Mouse (Mus musculus): ENCODE measurements around the gene Gnaq. TPM values are rescaled to one million over a fixed set of nuclear protein-coding genes. Genes with fewer than 3 reads are reported as not detected.

Gnaq gene
- total RNA-seq, 2 experiments from 2014 or later = 43.6 to 46.0 TPM

DNA sequence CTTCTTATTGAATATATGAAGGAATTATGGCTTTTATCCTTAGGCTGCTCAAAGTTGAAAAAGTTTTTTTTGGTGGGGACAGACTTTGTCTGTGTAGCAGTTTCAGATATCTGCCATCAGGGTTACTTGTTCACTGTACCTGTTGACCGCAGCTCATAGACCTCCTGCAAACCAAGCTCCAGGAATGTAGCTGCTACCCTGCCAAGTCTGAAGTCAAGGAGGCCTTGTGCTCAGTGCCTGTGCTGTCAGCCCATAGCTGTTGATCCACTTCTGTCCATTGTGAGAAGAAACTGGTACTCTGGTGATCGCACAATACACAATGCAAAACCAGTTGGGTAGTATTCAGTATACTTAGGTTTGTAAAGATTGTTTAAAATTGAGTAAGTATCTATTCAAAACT, 68.7 kb downstream of the Gnaq start:
- DNase-seq = no peak

DNA sequence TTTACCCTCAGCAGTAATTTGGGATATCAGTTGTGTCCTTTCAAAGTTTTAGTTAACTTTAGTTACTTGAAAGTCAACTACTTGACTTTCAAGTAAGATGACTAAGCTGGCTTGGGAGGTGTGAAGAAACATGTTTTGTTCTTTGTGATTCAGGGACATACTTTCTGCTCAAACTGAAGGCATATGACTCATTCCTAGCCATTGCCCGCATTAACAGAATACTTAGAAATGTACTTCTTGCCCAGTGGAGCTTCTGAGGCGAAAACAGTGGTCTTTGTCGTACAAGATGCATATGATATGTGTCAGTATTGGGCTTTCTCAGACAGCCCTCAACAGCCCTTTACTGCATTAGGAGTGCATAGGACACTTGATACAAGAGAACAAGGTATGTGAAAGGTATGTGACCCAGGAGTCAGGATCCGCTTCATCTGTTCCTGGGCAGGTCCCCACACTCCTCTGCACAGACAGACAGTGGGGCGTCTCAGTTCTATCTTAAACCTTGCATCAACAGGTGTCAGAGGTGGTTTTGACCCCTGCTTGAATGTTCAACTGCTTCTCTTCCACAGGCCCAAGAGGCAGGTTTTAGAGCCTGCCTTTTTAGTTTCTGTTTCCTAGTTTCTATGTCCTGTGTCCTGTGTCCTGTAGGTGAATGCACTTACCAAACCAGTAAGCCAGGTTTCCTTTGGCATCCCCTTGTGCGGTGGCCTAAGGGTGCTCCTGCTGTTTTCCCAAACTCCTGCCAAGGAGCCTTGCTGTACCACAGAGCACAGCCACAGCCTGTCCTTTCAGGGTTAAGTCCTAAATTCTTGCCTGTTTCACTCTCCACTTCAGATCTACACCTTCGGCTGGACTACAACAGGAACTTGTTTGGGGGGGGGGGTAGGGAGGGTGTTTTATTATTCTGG, 72.4 kb downstream of the Gnaq start:
- no peak for DNase-seq

GRCm38 (mm10) chr19:16209616-16210015, 77.0 kb downstream of the Gnaq start:
- no peak for DNase-seq

DNA sequence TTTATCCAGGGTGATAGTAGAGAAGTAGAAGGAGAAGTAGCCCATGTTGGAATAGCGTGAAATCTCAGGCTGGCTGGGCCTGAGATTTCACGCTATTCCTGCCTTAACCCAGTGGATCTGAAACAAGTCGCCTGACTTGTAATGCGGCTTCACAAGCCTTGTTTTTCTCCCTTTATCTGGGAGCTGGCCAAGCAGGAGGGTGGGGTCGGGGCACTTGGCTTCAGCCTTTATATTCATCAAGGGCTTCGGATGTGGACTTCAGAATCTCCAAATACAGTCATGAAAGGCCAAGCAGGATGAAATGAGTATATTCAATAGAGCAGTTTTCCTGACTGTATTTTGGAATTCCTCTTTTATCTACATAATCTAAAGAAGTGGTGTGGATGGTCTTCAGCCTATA, 82.3 kb downstream of the Gnaq start:
- peak; percentile 70 for DNase-seq

- no peak for DNase-seq
Measured at GRCm38 (mm10) chr19:16215430-16216016, 82.9 kb downstream of the Gnaq start.

GRCm38 (mm10) chr19:16219978-16220377, 87.3 kb downstream of the Gnaq start:
- no peak for DNase-seq

DNA sequence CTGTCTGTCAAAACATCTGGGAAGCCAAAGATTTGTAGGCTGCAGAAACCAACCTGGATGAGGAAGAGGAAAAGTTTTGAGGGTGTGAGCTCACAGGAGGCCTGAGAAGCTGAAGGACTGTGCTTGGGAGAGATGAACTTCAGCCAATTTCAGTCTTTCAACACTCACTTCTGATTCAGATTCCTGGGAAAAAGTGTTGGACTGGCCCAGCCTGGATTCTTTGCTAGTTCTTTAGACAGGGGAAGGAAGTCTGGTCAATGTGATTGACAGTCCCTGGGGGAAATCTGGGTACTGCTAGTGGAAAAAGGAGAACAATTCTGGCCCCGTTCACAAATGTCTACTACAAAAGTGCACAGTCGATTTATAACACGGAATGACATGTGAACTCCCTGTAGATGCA, 89.9 kb downstream of the Gnaq start:
- peak; percentile 28 for DNase-seq

- no peak for DNase-seq
Measured at GRCm38 (mm10) chr19:16223126-16223525, 90.5 kb downstream of the Gnaq start.

DNA sequence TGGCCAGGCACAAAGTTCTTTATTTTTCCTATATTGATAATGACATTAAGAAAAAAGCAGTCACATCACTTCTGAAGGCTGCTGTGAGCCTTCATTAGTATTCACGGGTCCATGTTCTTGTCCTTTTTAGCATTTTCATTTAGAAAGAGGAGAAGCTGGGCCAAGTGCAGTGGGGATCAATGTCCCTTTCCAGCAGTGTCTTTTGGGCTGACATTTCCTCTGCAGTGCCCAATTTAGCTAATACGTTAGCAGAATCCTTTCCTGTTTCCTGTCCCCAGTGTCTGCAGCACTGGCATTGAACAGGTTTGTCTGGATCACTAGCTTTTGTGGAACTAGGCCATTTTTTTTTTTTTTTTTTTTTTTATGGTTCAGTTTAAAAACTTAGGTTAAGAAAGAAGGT, 92.2 kb downstream of the Gnaq start:
- DNase-seq = no peak

DNA sequence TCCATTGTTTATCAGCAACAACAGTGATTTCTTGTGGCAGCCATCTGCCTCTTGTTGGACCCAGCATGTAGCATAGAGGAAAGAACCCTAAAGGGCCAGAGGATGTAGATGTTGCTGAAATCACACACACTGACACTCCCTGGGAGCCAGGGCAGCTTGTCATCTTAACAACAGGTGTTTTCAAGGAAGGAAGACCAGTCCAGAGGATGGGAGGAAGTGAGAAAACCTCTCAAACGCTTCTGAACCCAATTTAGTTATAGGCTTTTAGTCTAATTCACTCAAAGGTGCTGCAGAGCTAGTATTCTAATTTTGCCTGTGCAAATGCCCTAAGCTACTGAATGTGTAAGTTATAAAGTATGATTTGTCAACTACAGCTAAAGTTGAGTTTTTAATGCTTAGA, 99.0 kb downstream of the Gnaq start:
- no peak for DNase-seq

- DNase-seq = no peak
Measured at GRCm38 (mm10) chr19:16235594-16235993, 103.0 kb downstream of the Gnaq start.

DNA sequence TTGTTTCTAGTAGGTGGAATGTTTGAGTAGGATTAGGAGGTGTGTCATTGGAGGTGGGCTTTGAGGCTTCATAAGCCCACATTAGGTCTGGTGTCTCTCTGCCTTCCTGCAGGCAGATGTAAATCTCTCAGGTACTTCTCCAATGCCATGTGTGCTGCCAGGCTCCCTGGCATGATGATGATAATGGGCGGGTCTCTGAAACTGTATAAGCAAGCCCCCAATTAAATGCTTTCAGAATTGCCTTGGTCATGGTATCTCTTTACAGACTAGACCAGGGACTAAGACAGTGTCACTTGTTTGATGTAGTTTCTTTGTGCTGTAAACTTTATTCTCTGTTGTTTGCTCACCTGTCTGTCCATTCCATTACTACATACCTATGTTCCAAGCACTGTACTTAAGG, 104.4 kb downstream of the Gnaq start:
- no peak for DNase-seq

GRCm38 (mm10) chr19:16238072-16238471, 105.4 kb downstream of the Gnaq start:
- DNase-seq = no peak

- no peak for DNase-seq
Measured at GRCm38 (mm10) chr19:16238512-16238911, 105.9 kb downstream of the Gnaq start.

DNA sequence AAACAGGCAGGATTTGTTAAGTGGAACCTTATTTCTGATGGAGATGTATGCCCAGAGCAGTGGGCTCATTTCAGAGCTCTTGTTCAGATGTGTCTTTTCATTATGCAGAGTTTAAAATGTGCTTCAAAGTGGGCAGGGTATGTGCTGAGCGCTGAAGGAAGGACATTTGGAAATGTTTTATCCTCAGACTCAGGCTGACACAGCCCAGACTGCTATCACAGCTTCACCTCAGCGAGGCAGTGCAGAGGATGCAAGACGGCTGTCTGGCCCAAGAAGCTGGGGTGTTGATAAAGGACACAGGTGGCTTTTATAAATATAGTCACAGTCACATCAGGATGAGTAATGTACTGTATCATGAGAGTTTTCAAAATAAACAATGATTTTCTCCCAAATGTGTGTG, 110.1 kb downstream of the Gnaq start:
- DNase-seq = no peak

DNA sequence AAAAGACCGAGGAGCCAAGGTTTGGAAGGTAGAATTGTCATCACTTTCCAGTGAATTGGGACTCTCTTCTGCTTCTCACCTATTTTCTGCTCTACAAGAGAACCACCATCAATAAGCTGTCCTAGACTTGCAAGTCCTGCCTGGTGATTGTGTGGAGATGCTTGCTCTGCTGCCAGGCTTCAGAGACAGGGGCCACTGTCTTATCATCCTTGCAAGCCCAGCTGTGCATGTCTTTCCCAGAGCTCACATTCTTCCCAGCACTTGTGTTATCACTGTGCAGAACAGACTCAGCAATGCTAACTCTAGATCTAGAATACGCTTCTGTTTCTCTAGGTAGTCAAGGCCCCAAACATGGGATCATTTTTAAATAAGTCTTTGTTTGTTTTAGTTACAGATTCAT, 116.4 kb downstream of the Gnaq start:
- DNase-seq = no peak

DNA sequence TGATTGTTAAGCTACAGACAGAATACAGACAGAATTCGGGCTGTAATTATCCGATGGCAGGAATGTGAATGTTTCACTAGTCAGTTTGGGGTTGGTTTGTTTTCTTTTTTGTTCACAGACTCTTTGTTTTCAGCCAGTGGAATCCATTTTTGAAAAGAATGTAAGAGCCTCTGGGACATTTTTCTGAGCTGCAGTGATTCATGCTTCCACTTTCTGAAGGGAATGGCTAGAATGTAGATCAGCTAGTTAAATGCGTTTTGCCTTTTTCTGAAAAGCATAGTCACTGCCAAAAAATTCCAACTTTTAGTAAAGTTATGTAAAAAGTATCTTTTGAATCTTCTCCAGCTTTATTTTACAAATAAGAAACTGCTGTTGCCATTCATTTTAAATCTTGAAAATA, 118.3 kb downstream of the Gnaq start:
- no peak for DNase-seq

DNA sequence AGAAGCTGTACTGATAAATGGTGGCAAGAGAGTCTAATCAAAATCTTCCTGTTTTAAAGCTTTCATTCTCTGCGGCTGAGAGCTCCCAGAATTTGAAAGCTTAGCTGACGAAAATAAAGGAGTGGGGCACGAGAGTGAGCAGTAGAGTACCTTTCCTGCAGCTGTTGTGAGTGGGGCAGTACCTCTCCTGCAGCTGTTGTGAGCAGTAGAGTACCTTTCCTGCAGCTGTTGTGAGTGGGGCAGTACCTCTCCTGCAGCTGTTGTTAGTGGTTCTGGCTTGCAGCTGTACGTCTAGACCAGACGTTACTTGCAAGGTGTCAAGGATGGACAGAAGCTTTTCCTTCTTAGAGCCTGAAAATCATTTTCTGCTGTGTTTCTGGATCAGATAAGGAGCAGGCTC, 119.2 kb downstream of the Gnaq start:
- DNase-seq = no peak

DNA sequence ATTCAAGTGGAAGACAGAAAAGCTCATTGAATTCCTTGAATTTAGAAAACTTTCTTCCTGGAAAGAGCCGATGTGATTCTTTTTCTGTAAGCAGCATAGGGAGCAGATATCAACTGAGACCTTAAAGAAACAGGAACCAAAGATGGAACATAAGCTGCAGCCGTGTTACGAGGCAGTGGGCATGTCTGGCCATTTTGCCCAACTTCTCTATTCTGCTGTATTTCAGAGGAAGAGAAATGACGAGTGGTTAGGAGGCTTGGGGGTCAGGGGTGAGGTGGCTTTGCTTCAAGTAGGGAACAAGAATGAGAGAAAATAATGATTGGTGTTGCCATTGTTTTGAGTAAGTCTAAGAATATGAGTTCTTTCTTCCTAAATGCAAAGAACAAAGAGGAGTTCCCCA, 120.1 kb downstream of the Gnaq start:
- no peak for DNase-seq

GRCm38 (mm10) chr19:16254881-16255280, 122.2 kb downstream of the Gnaq start:
- no peak for DNase-seq

- DNase-seq = no peak
Measured at GRCm38 (mm10) chr19:16255294-16255693, 122.7 kb downstream of the Gnaq start.

GRCm38 (mm10) chr19:16258766-16259355, 126.2 kb downstream of the Gnaq start:
- no peak for DNase-seq

DNA sequence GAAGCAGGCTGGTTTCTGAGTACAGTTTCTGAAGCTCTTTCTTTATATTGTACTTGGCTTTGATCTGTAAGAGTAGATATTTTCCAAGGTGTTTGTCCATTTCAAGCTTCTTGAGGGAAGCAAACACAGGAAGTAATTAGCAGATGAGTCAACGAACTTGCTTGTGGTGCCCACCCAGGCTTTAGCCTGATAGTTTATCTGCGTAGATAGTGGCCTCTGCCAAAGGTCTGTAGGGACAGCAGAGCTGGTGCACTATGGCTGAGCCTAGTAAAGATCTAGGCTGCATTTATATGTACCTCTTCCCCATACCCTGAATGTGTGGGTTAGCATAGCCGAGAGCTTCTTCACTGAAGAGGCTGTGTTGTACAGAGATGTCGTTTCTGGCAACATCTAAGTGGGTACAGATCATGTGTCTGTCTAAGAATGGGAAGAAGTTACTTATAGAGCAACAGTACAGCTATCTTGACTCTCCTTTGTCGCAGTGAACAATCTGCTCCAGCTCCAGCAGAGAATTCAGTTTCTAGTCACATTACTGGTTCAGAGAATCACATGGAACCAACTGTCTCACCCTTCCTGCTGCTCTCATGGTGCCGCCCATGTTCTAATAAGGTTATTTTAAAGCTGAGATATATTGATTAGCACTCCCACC, 127.3 kb downstream of the Gnaq start:
- DNase-seq = no peak
